Mouse (Mus musculus): ENCODE measurements around the gene Arl2bp. TPM values are rescaled to one million over a fixed set of nuclear protein-coding genes. Genes with fewer than 3 reads are reported as not detected.

Gene Arl2bp
- total RNA-seq, 1 experiment: 29.9 TPM

GRCm38 (mm10) chr8:94674384-94674783, 8.0 kb downstream of the Arl2bp start:
- Histone ChIP-seq H3K27ac (ENCODE audit: insufficient read depth, low read depth, low read length, poor library complexity, severe bottlenecking) (no peak overlapping the region), H3K4me1 (ENCODE audit: control insufficient read depth in 2 of 2, insufficient read depth in 2 of 2, low read length in 2 of 2, poor library complexity in 1 of 2) (no peaks in the 10 kb centered on the region), H3K36me3 (ENCODE audit: control insufficient read depth, insufficient read depth, low read length, poor library complexity, severe bottlenecking) (peaks cover 23% of the 10 kb centered on the region), H3K9ac (ENCODE audit: insufficient read depth, low read depth, low read length, poor library complexity, severe bottlenecking) (no peak overlapping the region), H3K4me3 (ENCODE audit: insufficient read depth in 1 of 2, low read depth in 1 of 2, low read length in 2 of 2, poor library complexity in 1 of 2, severe bottlenecking in 1 of 2) (no peak overlapping the region), H3K9me3 (ENCODE audit: control insufficient read depth, insufficient read depth, low read depth, low read length) (no peaks in the 10 kb centered on the region)
- in situ Hi-C loops (cut with MboI; ENCODE audit: low sequenced_read_pairs in 2 of 2, unreplicated experiment in 2 of 2): no loop called here
- no peak for DNase-seq (ENCODE audit: low read depth, low spot score)
- TF ChIP-seq CHD2 (IDR thresholded peaks at IDR 0.05; ENCODE audit: low read depth, low read length) (no peak), ZNF384 (IDR thresholded peaks at IDR 0.05; ENCODE audit: low read depth, low read length) (no peak), ZC3H11A (IDR thresholded peaks at IDR 0.05; ENCODE audit: borderline replicate concordance, low read depth, low read length) (no peak)

- H3K9ac ChIP-seq (ENCODE audit: insufficient read depth, low read depth, low read length, poor library complexity, severe bottlenecking): no peak overlapping the region
- no peak for DNase-seq (ENCODE audit: low read depth, low spot score)
- H3K4me1 ChIP-seq (ENCODE audit: control insufficient read depth in 2 of 2, insufficient read depth in 2 of 2, low read length in 2 of 2, poor library complexity in 1 of 2): no peaks in the 10 kb centered on the region
- in situ Hi-C loops (cut with MboI; ENCODE audit: low sequenced_read_pairs in 2 of 2, unreplicated experiment in 2 of 2): no loop called here
- peaks cover 22% of the 10 kb centered on the region for H3K36me3 ChIP-seq (ENCODE audit: control insufficient read depth, insufficient read depth, low read length, poor library complexity, severe bottlenecking)
- H3K27ac ChIP-seq (ENCODE audit: insufficient read depth, low read depth, low read length, poor library complexity, severe bottlenecking): no peak overlapping the region
- TF ChIP-seq ZC3H11A (IDR thresholded peaks at IDR 0.05; ENCODE audit: borderline replicate concordance, low read depth, low read length): no peak
- H3K4me3 ChIP-seq (ENCODE audit: insufficient read depth in 1 of 2, low read depth in 1 of 2, low read length in 2 of 2, poor library complexity in 1 of 2, severe bottlenecking in 1 of 2): no peak overlapping the region
- no peaks in the 10 kb centered on the region for H3K9me3 ChIP-seq (ENCODE audit: control insufficient read depth, insufficient read depth, low read depth, low read length)
These were observed 9.5 kb downstream of the Arl2bp start for GRCm38 (mm10) chr8:94675923-94676322.

- in situ Hi-C loops (cut with MboI; ENCODE audit: low sequenced_read_pairs in 2 of 2, unreplicated experiment in 2 of 2): no loop called here
- peaks cover 0 to 8% of the 10 kb centered on the region in 2 experiments; a peak in 1 of 4 replicates for H3K4me1 ChIP-seq (ENCODE audit: control insufficient read depth in 2 of 2, insufficient read depth in 2 of 2, low read length in 2 of 2, poor library complexity in 1 of 2)
- H3K36me3 ChIP-seq (ENCODE audit: control insufficient read depth, insufficient read depth, low read length, poor library complexity, severe bottlenecking): peaks cover 7% of the 10 kb centered on the region
- no peak overlapping the region for H3K9ac ChIP-seq (ENCODE audit: insufficient read depth, low read depth, low read length, poor library complexity, severe bottlenecking)
- H3K9me3 ChIP-seq (ENCODE audit: control insufficient read depth, insufficient read depth, low read depth, low read length): no peaks in the 10 kb centered on the region
- H3K4me3 ChIP-seq (ENCODE audit: insufficient read depth in 1 of 2, low read depth in 1 of 2, low read length in 2 of 2, poor library complexity in 1 of 2, severe bottlenecking in 1 of 2): no peak overlapping the region
- TF ChIP-seq ZC3H11A (IDR thresholded peaks at IDR 0.05; ENCODE audit: borderline replicate concordance, low read depth, low read length) (no peak), ZNF384 (IDR thresholded peaks at IDR 0.05; ENCODE audit: low read depth, low read length) (no peak), HCFC1 (IDR thresholded peaks at IDR 0.05; ENCODE audit: borderline replicate concordance, insufficient read depth, low read length) (no peak), MAFK (IDR thresholded peaks at IDR 0.05; ENCODE audit: insufficient read depth, low read depth, low read length) (no peak), CHD2 (IDR thresholded peaks at IDR 0.05; ENCODE audit: low read depth, low read length) (no peak)
- DNase-seq (ENCODE audit: low read depth, low spot score): no peak
- no peak overlapping the region for H3K27ac ChIP-seq (ENCODE audit: insufficient read depth, low read depth, low read length, poor library complexity, severe bottlenecking)
These were observed 12.2 kb downstream of the Arl2bp start for GRCm38 (mm10) chr8:94678582-94678981.

GRCm38 (mm10) chr8:94680414-94680813, 14.0 kb downstream of the Arl2bp start:
- Histone ChIP-seq H3K9ac (ENCODE audit: insufficient read depth, low read depth, low read length, poor library complexity, severe bottlenecking) (no peak overlapping the region), H3K27ac (ENCODE audit: insufficient read depth, low read depth, low read length, poor library complexity, severe bottlenecking) (no peak overlapping the region), H3K4me3 (ENCODE audit: insufficient read depth in 1 of 2, low read depth in 1 of 2, low read length in 2 of 2, poor library complexity in 1 of 2, severe bottlenecking in 1 of 2) (no peak overlapping the region), H3K4me1 (ENCODE audit: control insufficient read depth in 2 of 2, insufficient read depth in 2 of 2, low read length in 2 of 2, poor library complexity in 1 of 2) (peaks cover 0 to 8% of the 10 kb centered on the region in 2 experiments; a peak in 1 of 4 replicates), H3K9me3 (ENCODE audit: control insufficient read depth, insufficient read depth, low read depth, low read length) (no peaks in the 10 kb centered on the region), H3K36me3 (ENCODE audit: control insufficient read depth, insufficient read depth, low read length, poor library complexity, severe bottlenecking) (peaks cover 2% of the 10 kb centered on the region; the same call in 1 of the 2 replicates)
- in situ Hi-C loops (cut with MboI; ENCODE audit: low sequenced_read_pairs in 2 of 2, unreplicated experiment in 2 of 2): no loop called here
- DNase-seq (ENCODE audit: low read depth, low spot score): no peak
- TF ChIP-seq ZNF384 (IDR thresholded peaks at IDR 0.05; ENCODE audit: low read depth, low read length) (no peak), ZC3H11A (IDR thresholded peaks at IDR 0.05; ENCODE audit: borderline replicate concordance, low read depth, low read length) (no peak), HCFC1 (IDR thresholded peaks at IDR 0.05; ENCODE audit: borderline replicate concordance, insufficient read depth, low read length) (no peak), MAFK (IDR thresholded peaks at IDR 0.05; ENCODE audit: insufficient read depth, low read depth, low read length) (no peak)

GRCm38 (mm10) chr8:94682732-94683524, 16.5 kb downstream of the Arl2bp start:
- Histone ChIP-seq H3K9me3 (ENCODE audit: control insufficient read depth, insufficient read depth, low read depth, low read length) (no peaks in the 10 kb centered on the region), H3K36me3 (ENCODE audit: control insufficient read depth, insufficient read depth, low read length, poor library complexity, severe bottlenecking) (no peaks in the 10 kb centered on the region), H3K4me3 (ENCODE audit: insufficient read depth in 1 of 2, low read depth in 1 of 2, low read length in 2 of 2, poor library complexity in 1 of 2, severe bottlenecking in 1 of 2) (no peak overlapping the region), H3K4me1 (ENCODE audit: control insufficient read depth in 2 of 2, insufficient read depth in 2 of 2, low read length in 2 of 2, poor library complexity in 1 of 2) (peaks cover 0 to 8% of the 10 kb centered on the region in 2 experiments; a peak in 1 of 4 replicates), H3K27ac (ENCODE audit: insufficient read depth, low read depth, low read length, poor library complexity, severe bottlenecking) (no peak overlapping the region; the same call in 1 of the 2 replicates), H3K9ac (ENCODE audit: insufficient read depth, low read depth, low read length, poor library complexity, severe bottlenecking) (no peak overlapping the region)
- TF ChIP-seq CHD2 (IDR thresholded peaks at IDR 0.05; ENCODE audit: low read depth, low read length): no peak
- no peak for TF ChIP-seq ZC3H11A (IDR thresholded peaks at IDR 0.05; ENCODE audit: borderline replicate concordance, low read depth, low read length)
- TF ChIP-seq MAFK (IDR thresholded peaks at IDR 0.05; ENCODE audit: insufficient read depth, low read depth, low read length): no peak
- in situ Hi-C loops (cut with MboI; ENCODE audit: low sequenced_read_pairs in 2 of 2, unreplicated experiment in 2 of 2): no loop called here
- DNase-seq (ENCODE audit: low read depth, low spot score): no peak

All from ES-E14 (cell line).